Mouse (Mus musculus) layer of hippocampus, postnatal 10 days (tissue): ENCODE results near the gene Dnm3. TPM values are rescaled to one million over a fixed set of nuclear protein-coding genes. Genes with fewer than 3 reads are reported as not detected.
A peak's percentile ranks its signal among the peaks of the same experiment; 100 is the strongest.

Source experiments
- DNase-seq, 2 experiments: peaks; one replicate each; pipeline ENCODE4 v3.0.0; 2021; ENCODE audit warnings: low spot score in 2 of 2
- total RNA-seq, 2 experiments: library from RNA; stranded (reverse); gene quantifications; 2 replicates each; pipeline ENCODE4 v1.2.3; 2021

Dnm3 gene
- total RNA-seq, 2 experiments from 2014 or later = 65.9 to 73.9 TPM

DNA sequence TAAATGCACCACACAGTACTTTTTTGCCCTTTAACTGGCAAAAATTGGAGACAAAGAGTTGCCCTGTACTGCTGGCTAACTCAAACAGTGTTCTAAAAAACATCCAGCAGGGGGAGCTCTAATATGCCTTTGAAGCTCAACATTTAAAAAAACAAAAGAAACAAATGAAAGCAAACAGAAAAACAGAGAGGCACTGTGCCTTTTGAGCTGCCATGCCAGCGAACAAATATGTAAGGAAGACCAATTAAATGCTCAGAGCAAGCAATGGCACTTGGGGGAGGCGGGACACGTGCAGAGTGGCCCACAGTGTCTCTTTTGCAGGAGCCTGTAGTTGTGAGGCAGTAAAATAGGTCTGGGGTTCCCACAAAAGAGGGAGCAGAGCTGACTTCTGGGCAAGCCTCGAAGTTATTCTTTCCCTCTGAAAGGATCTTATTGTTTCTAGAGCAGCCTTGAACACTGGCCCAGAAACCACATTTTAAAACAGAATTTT, 477.9 kb downstream of the Dnm3 start:
- peak; percentile 60 to 74 for DNase-seq

DNA sequence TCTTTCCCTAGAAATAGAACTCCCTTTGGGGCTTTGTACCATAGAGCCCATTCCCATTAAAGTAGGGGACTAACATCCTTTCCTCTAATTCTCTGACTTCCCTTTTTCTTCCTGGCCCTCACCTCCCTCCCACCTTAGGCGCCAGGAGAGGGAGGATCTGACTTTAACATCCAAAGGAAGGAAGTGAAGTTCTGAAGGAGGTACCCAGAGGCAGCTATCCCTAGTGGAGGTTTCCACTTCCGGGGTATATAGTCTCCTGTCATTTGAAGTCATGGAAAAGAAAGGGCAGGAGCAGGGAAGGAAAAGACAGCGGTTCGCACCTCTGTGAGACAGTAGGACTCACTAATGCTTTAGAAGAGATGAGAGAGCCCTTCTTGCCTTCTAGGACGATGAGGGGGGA, 478.5 kb downstream of the Dnm3 start:
- DNase-seq = no peak

DNA sequence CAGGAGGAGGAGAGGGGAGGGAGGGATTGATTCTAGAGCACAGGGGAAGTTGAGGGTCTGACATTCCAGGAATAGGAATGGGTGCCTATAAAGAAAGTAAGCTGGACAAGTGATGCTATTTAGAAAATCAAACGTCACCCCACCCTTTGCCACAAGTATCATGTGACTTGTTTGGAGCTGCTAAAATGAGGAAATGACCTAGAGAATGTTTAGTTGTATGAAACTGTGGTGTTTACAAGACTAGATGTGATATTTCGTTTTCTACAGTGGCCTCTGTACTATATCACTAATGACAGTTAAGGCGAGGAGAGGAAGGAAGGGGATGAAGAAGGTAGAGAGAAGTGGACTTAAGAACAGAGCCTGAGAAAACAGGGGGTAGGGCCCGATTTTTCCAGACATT, 479.1 kb downstream of the Dnm3 start:
- no peak for DNase-seq

DNA sequence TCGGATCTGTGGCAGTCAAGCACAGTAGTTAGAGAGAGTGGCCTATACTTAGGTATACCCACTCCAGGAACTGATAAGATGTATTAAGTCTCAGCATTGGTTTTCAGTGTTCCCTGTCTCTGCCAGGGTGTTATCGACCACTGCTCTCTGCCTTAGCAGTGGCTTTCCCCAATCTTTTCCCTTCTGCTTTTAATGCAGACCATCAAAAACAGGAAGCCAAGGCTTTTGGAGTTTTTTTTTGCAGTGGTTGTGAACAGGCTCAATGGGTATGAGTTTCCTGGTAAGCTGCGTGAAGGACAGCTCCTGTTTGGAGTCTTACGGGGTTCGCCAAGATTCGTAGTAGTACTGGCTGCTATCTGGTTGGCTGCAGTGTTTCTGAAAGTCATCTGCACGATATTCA, 485.4 kb downstream of the Dnm3 start:
- no peak for DNase-seq

DNA sequence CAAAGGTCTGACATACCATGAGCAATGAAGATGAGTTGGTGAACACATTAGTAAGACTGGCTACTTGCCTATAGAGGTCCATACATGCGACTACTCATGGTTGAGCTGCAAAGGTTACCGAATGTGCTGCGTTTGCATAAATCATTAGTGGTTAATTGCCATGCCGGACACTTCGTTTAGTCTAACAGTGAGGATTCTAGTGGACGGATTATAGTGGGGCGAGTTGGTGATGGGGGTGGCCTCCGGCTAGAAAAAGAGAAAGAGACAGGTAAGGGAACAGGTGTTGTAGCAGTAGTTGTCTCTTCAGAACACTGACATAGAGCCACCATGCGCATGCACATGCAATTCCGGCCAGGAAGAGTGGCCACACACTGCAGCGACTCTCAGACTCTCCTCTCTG, 486.0 kb downstream of the Dnm3 start:
- no peak for DNase-seq

DNA sequence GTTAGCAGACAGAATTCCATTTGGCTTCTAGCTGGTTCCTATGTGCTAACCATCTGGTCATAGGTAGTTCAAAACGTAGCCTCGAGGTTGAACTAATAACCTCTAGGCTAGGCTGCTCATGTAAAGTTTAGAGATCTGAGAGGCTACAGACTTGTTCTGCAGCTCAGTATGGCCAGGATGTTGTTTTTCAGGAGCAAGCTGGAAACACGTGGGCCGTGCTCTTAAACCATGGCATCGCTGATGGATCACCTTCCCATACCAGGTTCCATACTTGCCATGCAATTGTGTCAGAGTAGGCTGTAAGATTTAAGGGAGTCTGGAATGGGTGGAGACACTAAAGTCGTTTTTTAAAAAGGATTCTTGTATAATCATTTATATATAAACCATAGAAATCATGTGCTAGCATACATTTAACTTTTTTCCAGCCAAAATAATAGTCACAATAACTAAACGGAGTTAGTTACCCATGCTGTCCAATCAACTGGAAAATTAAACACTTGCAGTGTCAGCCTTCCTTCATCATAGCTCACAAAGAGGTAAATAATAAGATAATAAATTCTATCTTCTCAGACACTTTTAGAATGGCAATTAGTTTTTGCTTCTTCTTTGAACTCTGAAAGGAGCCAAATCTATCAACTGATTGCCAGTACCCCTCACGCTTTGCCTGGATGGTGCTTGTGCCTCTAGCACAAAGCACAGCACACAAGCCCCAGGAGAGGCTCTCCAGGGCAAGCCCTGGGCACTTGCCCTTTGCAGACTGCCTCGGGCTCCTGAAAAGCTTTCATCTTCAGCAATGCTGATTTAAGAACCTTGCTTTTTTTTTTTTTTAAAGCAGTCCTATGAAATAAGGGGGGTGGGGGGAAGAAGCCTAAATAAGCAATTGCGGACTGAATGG, 486.9 kb downstream of the Dnm3 start:
- no peak for DNase-seq

DNA sequence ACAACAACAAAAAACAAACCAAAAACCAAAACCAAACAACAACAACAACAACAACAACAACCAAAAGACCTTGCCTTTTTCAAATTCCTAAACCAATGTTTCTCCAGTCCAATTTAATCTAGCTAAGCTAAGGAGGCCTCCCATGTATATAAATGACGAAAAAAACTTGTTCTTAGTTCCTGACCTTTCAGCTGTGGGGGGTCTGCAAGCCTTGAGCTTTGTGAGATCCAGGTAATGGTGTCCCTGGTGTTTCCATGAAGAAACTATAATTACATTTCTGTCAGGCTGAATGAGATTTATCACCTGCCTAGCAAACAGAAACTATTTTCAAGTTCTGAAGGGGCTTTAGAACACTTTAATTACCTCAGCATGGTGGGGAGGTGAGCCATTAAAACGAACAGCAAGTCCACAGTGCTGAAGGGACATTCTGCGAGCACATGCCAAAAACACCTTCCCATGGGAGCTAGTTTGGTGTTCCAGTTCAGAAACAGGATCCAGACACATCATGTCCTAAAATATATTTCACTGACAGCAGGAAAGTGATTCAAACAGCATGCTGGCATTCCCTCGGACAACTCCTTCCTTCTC, 493.8 kb downstream of the Dnm3 start:
- DNase-seq = no peak

DNA sequence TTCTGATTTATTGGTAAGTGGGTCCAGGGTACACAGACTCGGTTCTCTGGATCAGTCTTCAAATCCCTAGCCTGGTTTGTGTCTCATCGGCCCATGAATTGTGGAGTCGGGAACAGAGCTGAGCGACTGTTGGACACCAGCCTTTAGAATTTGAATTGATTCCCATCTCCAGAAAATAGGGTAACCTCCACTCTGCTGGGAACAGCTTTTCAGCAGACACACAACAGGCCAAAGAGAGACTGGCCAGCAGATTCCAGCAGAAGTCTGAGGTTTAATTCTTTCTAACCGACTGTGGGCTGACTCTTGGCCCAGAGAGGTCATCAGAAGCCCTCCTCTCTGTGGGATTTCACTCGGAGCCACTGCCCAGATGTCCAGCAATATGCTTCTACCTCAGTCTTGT, 494.4 kb downstream of the Dnm3 start:
- no peak for DNase-seq

DNA sequence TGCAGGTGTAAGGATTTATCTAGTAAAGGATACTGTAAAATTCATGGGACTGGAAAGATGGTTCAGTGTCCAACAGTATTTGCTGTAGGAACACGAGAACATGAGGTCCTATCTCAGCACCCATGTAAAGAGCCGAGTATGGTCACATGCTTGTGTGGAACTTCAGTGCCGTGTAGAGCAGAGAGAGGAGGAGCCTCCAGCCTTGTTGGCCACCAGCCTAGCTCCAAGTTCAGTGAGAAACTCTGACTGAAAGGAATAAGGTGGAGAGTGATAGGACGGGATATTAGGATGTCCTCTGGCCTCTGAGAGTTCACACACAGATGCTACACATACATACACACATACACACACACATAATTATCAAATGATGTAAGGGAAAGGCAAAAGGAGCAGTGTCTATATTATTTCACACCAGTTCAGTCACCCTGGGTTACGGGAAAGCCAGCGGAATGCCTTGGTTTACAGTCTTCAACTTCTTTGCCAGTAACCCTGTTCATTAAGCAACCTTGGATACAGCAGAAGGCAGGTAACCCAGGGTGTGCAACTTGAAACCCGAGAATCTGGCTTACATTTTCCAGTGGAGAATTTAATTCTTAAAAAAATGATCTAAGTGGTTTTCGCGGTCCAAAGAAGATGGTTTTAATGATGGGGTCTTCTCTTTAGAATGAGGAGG, 497.1 kb downstream of the Dnm3 start:
- DNase-seq = no peak

DNA sequence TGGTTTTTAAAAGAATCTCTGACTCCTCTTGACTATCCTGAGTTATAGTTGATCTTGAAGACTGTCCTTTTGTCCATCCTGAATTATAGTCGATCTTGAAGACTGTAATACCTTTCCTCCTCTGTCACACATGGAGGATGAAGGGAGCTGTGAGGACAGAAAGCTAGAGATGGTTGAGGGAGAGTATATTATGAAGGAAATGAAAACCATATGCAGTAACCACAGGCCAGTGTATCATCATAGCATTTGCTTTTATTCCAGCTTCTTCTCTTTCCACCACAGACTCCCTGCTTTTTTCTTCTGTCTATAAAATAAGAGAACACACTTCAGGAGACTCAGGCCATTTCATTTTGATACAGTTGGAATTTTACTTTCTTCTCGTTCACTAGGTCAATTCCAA, 497.8 kb downstream of the Dnm3 start:
- no peak for DNase-seq

DNA sequence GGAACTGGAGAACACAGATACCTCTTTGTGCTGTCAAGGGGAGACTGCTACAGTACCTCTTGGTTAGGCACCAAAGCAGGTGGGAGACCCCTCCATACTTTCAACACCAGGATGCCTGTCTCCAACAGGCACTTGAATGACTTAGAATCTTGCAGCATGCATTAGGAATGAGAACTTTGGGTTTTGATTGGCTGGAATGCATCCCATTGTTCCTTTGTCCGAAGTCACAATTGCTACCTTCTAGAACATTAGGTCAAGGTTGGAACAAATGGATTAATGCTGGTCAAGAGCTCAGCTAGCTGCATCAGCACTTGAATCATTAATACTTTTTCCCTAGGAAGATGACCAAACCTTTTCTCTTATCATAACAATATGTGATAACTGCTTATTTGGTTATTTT, 498.3 kb downstream of the Dnm3 start, which contains the start of gene 4930558K02Rik:
Gene 4930558K02Rik, minus strand, starts transcription at position 101 of the 400 bp plus-strand sequence.
- DNase-seq = no peak

DNA sequence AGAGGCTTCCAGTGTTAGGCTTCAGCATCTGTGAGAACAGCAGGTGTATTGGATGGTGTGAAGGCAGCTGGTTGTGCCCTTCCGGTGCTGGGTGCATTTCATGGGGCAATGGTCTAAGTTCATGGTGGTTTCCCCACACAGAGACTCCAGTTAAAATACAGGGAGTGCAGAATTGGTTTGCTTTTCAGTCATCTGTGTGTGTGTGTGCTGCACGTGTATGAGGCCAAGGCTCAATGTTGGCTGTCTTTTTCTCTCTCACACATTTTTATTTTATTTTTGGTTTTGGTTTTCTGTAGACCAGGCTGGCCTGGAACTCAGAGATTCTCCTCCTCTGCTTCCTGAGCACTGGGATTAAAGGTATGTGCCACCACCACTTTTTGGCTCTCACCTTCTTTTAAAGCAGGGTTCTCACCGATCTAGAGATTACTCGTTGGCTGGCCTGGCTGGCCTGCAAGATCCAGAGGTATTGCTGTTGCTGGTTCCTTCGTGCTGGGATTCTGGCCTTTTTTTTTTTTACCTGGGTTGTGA, 499.6 kb downstream of the Dnm3 start:
- DNase-seq = no peak

DNA sequence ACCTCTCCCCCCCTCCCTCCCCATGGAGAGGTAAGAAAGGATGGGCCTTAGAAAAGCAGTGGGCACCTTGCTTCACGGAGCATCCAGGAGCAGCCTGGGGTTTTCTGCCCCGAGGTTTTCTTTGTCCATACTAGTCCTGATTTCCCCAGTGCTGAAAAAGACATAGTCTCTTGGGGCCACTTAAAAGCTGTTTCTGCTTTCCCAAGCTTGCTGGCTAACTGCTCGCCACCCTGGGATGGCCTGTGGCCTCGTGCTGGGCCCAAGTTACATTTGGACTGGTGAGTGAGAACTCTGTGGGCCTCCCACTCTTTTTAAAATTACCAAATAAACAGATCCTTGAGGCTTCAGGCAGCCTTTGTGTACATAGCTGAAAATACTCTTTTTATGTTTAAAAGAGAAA, 500.5 kb downstream of the Dnm3 start:
- DNase-seq = no peak

DNA sequence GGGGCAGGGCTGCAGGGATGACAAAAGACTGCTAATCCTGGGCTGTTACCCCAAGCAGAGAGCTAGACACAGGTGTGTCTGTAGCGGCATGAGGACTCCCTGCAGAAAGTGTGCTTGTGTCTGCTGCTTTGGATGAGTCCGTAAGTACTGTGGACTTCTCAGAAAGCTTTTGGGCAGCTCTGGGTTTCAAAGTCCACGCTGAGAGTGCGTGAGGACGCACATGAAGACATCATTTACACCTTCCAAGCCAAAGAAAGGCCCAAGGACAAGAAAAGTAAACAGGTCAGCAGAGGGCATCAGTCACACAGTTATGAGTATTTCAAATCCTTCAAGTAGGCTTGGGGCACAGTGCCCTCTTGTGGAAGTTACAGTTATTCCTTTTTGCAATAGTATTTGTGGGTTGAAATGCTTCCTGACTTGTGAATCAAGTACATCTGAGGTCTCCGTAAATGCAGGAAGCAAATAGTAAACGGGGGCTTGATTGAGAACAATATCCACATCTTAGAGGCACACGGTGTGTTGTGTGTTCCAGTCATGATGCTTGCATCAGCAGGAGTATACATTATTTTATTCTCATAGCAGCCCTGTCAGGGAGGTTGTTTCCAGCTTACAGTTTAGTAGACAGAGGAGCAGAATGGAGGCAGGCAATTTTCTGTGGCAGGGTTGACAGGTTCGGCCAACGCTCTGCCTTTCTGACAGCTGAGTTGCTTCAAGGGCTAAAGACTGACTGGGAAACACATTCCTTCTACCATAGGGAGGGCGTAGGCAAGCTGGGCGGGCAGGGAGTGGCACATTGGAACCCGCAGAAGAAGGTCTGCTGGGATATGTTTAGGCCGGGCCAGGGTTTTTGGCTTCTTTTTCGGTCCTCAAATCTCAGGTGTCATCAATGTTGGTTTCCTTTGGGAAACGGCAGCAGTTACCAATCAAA, 501.3 kb downstream of the Dnm3 start:
- peak; percentile 80 to 83 for DNase-seq

DNA sequence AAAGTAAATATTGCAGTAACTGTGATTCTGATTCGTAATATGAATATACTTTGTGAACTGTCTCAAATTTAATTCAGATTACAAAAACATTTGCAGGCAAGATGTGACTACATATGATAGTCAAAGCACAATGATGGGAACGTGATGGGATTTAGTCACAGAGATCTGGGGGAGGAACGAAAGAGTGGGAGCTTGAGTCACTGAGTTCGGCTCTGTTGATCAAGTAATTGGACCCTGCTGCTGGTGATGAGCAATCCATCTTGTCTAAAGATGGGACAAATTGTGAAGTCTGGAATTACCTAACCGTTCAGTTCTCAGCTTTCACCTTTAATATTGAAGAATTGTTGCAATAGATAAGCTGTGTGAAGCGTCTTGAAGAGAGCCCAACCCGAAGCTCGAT, 505.6 kb downstream of the Dnm3 start:
- no peak for DNase-seq

DNA sequence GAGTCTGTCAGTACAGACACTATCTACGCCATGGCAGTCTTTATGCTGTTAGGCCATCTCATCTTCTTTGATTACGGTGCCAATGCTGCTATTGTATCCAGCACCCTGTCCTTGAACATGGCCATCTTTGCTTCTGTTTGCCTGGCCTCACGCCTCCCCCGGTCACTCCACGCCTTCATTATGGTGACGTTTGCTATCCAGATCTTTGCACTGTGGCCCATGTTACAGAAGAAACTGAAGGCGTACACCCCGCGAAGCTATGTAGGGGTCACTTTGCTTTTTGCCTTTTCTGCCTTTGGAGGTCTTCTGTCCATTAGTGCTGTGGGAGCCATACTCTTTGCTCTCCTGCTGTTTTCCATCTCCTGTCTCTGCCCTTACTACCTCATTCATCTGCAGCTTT, 507.0 kb downstream of the Dnm3 start:
- no peak for DNase-seq

DNA sequence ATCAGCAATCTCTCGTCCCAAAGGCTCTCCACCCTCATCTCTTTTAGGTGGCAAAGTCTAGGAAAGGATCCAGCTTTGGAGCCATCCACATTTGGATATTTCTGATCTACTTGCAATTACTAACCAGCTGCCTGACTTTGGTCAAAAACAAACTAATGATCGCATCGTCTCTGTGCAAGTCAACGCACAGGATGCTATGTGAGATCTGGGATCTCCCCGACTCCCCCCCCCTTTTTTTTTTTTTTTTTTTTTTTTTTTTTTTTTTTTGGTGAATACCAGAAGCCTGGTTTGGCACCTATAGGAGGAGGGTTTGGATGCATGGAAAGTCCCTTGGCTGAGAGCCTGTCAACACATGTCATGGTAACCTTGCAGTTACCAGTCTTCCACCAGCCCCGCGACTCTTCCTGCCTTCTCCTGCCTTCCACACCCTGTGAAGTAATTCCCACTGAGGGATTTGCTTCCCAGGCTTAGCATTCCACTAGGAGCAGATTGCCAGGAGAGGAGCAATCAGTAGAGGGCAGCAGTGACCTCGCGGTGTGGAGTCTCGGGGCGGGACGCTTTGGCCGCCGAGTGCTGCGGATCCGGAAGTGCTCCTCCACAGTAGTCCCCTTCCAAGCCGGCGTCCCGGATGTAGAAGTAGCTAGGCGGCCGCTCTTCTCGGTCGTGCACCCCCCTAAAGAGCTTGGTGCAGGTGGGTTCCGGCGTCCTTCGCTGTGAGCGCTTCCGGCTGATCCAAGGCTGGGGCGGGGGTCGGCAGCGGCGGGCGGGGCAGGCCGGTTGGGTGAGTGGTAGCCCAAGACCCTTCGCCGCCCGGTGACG, 509.0 kb downstream of the Dnm3 start, which contains the start of gene Pigc:
Gene Pigc, plus strand, starts transcription at position 598 of the 819 bp plus-strand sequence.
- peak; percentile 92 to 94 for DNase-seq

DNA sequence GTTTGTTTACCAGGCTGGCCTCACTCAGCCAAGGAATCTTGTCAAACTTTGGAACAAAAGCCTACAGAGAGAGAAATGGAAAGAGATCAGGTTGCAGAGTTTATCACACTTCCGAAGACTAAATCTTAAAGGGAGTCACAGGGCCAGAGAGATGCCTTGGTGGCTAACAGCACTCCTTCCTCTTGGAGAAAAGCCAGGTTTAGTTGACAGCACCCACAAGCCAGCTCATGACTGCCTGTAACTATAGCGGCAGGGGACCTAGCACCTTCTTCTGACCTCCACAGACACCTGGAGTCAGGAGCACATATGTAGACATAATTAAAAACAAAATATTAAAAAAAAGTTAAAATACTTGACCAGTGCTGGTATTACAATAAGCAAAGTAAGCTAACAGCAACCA, 509.9 kb downstream of the Dnm3 start:
- DNase-seq = no peak

DNA sequence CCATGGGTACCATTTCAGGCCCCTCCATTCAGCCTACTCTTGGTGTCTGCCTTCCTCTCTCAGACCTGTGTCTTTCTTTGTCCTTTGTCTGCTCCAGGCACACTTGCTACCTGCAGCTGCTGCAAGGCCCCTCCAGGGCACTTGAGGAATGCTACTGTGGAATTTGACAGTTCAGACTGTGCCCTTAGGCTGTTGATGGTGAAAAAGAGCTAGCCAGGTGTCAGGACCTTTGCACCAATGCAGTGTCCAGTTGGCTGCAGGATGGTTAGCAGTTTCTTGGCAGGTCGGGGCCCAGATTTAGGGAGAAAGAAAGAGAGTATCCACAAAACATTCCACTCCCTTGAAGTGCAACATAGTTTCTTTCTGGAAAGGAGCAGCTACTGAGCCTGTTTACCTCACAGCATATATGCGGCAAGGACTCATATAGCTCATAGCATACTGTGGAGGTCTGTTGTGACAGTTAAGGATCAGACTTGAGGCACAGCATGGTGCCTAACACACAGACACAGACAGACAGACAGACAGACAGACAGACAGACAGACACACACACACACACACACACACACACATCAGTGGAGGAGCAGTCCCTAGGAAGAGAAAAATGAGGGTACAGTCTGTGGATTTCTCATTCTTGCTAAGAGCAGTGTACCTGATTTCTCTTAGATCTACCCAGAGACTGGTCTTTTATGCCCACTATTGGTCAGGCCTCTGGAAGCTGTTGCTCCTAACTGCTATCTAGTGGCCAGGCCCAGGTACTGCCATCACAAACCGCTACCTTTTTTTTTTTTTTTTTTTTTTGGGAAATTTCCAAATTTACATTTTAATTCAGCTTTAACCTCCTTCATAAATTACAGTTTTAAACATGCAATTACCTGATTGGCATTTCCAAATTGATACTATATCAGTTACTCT, 515.1 kb downstream of the Dnm3 start:
- no peak for DNase-seq
